Mouse (Mus musculus) liver, postnatal 0 days (tissue): ENCODE measurements around the gene Rps6kb1.

Source experiments
- CTCF ChIP-seq: sonication (generic); IDR thresholded peaks from 2 replicates; pipeline ENCODE4 v1.5.1; 2016; ENCODE audit warnings: antibody characterized with exemption, low read depth
- EP300 ChIP-seq: IDR thresholded peaks from 2 replicates; pipeline ENCODE4 v1.6.1; 2016; ENCODE audit warnings: antibody characterized with exemption, low read depth, mild to moderate bottlenecking

GRCm38 (mm10) chr11:86484101-86484868 is 60.3 kb downstream of the Rps6kb1 start, which contains the start of gene Rnft1:
- TF ChIP-seq CTCF: peak; percentile 39
- peak; percentile 39; the same call in 1 of the 2 replicates for TF ChIP-seq EP300
